Mouse (Mus musculus) B cell, adult 2 months (primary cell): ENCODE measurements around the gene Ssbp4.

Experiments used
- DNase-seq, 2 experiments: peaks; one replicate each; pipeline ENCODE4 v3.0.0; 2022

The Ssbp4 gene

DNA sequence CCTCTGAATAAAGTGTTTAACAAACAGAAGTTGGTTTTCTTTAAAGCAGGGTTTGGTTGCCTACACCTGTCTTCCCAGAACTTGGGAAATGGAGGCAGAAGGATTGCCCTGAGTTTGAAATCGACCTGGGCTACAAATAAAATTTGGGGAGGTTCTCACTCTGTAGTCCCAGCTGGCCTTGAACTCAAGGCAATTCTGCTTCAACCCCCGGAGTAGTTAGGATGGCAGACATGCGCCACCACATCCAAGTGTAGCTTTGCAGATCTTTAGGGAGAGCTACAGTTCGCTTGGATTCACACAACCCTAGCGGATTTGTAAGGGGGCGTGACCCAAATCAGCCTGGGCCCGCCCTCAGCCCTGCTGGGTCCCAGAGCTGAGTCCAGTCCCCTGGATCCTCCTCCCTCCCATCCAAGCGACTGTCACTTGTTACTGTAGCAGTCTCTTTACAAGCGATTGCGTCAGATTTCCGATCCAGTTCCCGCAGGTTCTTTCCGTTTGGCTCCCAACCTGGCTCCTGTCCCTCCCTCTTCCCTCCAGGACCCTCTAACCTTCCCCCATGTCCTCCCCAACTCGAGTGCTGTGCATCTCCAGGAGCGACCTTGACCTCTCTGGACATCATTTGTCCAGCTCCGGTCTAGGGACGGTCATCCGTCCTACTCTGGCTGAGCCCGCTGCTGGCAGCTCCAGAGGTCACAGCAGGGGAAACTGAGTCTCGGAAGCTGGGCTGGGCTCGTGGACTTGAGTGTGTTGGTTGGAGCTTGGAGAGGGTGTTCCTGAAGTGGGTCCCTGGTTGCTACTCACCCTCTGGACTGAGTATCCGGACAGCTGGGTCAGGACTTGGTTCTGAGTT is 22.1 kb upstream of the Ssbp4 start:
- DNase-seq = peak in 1 of 2 experiments; percentile 32

DNA sequence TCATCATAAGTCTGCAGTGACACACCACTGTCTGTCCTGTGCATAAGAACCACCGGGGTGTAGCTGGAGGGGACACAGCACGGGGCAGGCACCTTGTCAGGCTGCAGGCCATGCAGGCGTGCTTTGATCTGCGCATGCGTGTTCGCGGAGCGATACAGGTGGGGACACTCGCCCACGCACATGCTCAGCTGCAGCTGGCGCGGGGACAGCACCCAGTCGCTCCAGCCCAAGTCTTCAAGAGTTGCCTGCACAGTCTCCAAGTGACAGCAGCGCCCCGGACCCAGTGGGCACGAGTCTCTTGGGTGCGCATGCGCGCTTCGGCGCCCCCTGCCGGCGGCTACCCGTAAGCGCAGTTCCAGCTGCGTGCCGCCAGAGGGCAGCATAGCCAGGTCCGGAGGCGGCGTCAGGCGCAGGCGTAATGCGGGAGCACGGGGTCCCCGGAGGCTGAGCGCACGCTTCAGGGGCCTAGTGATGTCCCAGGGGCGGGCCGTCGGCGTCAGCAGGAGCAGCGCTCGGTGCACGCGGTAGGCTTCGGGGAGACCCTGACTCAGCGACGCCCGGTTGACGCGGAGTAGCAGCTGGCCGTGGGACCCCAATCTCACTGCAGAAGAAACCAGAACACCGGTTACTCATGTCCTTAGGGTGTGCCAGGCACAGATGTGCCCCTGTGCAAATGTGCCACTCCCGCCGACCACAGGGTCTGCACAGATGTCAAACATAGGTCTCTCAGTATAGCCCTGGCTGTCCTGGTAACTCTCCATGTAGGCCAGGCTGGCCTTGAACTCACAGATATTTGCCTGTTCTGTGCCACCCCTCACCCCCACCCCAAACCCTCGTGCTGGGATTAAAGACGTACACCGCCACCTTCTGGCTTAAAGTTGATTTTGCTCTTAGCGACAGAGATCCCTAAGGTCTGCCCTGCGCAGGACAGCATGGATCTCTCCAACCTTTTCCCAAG is 21.2 kb upstream of the Ssbp4 start:
- DNase-seq = peak; percentile 96 to 97

DNA sequence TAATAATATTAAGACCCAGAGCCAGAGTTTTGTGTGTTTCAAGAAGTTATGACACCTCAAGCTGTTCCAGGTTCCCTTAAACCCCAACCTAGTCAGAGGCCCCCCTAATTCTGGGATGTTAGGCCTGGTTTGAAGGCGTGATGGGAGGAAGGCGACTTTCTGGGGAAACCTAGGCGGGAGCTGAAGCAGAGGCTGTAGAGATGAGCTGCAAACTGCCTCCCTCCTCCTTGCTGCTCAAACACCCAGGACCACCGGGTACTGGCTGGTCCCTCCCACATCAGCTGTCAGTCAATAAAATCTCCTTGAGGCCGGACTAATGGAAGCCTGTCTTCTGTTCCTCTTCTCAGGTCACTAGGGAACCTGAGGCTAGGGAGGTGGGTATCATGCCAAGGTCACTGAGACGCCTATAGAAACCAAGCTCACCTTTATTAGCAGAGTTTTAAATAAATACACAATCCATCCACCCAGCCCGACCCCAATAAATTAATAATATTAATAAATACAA is 20.4 kb upstream of the Ssbp4 start:
- no peak for DNase-seq

DNA sequence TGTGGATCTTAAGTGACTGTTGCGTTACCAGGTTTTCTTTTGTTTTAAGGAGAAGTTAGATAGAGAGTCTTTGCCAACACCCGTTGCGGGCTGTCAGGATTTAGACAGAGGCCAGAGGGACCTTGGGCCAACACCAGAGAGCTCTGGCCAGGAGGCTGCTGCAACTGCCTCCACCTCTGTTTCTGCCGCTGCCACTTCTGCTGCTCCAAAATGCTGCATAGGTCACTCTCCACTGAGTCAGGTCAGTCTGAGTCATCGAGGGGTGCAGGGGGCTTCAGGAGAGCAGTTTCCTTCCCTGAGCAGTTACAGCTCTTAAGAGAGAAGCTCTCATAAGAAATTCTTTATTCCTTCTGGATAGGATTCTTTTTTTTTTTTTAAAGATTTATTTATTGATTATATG is 18.4 kb upstream of the Ssbp4 start:
- no peak for DNase-seq

DNA sequence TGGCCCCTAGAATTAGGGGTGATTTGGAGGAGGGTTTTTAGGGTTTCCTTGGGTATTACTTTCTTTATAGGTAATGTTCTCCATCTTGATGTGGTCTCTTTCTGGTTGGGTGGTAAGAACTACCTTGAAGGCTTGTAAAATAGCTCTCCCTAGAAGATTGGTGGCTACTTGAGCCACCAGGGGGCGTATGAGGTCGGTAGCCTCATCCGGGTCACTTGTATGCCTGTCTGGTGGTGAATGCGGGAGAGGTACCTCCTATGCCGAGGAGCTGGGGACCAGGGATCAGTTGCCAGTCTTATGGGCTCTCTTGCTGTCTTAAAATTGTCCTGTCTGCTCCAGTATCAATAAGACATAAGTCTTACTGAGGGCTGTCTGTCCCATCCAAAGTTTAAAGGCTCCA is 16.4 kb upstream of the Ssbp4 start:
- DNase-seq = peak; percentile 73 to 74

DNA sequence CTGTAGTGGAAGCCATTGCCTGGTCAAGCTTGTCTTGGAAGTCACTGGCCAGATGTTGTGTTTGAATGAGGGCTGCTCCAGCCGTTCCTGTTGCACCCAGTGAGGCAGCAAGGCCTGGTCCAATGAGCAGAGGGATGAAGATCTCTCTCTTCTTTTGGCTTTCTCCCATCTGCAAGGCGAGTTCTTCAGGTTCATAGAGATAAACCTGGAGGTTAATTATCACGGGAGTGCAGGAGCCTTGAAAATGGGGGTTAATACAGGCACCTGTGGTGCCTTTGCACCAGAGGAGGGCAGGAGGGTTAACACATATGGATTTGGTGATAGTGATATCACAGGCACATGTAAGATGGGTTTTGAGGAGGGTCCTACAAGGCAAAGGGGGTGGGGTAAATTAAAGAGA is 13.5 kb upstream of the Ssbp4 start:
- DNase-seq = no peak

DNA sequence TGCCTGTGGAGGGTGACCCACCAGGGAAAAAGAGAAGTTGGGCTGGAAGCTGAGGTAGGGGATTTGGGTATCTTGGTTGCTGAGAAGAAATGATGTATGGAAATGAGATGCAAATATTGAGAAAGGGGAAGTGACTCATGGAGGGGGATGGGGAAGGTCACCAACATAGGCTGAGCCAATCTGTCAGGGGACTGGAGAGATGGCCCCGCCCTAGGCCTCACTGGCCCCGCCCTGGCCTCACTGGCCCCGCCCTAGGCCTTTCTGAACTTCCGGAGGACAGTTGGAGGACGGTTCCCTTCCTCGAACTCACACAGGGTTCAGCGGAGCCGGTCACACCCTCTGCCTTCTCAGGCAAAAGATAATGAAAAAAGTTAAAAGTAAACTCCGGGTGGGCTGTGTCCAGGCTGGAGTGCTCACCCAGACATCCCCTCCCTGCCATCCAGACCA is 10.2 kb upstream of the Ssbp4 start:
- DNase-seq = peak; percentile 95 to 97

DNA sequence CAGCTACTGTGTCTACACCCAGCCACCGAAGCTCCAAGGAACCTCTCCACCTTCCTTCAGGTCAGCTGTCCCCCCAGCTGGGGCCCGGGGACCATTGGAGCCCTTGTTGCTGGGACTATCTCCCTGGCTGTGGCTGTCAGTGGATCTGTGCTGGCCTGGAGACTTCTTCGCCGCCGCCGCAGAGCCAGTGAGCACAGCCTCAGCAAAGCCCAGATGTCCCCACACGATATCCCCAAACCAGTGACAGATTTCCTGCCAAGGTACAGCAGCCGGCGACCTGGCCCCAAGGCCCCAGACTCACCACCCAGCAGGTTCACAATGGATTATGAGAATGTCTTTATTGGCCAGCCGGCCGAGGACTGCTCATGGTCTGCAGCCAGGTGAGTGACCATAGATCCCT is 9.3 kb upstream of the Ssbp4 start:
- no peak for DNase-seq

DNA sequence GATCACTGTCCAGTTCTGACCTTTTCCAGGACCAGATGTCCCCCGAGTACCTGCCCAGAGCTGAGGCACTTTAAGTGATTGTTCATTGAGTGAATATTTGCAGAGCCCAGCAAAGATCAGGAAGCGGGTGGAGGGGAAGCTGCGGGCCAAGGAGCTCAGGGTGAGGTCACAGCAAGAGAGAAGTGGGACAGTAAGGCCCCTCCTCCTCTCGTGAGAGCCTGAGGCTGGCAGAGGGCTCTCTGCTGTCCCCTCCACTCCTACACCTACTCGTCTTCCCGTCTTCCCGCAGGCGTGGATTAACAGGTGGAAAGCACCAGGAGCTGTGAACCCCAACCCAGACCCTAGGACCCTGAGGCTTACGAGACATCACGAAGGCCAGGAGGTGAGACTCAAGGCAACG is 8.0 kb upstream of the Ssbp4 start:
- DNase-seq = peak in 1 of 2 experiments; percentile 45

DNA sequence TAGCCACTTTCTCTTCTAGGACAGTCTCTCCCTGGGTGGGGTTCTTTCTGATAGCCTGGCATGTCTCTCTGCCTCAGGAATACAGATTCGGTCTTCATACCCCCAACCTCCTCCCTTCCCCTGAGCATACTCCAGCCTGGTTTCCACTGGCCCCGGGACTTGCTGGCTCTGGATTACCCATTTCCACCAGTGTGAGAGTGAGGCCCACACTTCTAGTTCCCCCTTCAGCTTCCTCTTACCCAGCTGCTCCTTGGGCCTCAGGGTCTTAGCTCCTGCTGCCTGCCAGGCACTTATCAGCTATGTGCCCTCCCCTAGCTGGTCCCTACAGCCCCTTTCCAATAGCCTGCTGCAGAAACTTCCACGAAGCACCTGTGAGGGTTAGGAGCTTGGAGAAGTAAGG is 7.2 kb upstream of the Ssbp4 start, which contains the start of gene Lrrc25:
Lrrc25 (plus strand) TSS at position 262 of the 400 bp plus-strand sequence.
- DNase-seq = no peak

DNA sequence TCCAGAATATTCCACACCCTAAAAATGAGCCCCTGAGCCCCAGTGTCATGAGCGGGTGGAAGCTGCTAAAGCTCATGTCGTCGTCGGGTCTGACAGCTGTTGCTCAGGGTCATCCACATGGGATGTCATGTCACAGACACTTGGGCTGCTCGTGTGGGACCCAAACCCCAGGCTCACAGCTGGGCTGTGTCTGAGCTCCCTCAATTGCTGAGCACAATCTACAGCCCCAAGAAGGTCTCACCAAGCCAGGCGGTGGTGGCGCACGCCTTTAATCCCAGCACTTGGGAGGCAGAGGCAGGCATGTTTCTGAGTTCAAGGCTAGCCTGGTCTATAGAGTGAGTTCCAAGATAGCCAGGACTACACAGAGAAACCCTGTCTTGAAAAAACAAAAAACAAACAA is 6.6 kb upstream of the Ssbp4 start:
- DNase-seq = no peak

DNA sequence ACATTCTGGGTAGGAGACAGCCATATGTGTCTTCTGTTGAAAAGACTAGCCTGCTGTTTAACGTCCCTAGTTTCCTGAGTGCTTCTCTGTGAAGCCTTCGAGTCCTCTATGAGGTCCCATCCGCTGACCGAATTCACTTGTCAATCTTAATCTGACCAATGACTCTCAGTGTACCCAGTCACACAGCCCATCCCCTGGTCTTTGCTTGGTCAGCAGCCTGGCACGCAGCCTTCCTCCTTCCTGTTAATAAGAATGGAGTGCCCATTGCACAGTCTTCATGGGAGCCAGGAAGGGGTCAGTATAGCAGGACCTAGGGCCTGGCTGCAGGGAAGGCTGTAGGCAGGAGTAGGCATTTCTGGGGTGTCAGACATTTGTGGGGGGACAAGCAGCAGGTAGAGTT is 5.8 kb upstream of the Ssbp4 start:
- no peak for DNase-seq

DNA sequence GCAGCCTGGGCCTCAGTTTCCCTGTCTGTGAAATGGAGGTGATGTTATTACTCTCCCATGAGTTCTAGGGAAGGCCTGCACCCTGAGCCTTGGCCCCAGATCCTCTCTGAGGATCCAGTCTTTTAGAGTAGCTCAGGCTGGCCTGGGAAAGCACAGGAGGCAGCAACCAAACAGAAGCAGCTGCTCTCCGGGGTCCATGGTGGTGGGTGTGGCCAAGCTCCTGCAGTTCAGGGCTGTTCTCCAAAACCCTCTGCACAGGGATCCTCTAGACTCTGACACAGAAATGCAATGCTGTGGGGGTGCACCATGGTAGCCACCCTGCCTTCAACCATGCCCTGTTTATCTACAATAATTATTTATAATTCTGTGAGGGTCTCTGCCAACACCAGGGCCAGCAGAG is 5.1 kb upstream of the Ssbp4 start:
- no peak for DNase-seq

DNA sequence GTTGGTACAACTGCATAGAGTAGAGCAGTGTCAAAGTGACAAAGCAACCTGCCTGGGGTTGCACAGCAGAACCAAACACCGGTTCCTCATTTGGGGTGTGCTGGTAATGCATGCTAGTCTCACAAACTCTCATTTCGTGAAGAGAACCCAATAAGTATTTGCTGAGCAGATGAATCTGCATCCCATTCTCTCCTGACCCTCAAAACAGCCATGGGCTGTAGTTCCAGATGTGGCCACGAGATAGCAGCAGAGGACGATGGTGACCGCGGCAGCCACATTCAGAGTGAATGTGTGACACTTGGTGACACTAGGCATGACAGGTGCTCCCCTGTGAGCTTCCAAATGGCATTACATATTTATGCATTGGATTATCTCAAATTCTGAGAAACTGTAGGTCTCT is 3.2 kb upstream of the Ssbp4 start:
- peak; percentile 94 for DNase-seq

DNA sequence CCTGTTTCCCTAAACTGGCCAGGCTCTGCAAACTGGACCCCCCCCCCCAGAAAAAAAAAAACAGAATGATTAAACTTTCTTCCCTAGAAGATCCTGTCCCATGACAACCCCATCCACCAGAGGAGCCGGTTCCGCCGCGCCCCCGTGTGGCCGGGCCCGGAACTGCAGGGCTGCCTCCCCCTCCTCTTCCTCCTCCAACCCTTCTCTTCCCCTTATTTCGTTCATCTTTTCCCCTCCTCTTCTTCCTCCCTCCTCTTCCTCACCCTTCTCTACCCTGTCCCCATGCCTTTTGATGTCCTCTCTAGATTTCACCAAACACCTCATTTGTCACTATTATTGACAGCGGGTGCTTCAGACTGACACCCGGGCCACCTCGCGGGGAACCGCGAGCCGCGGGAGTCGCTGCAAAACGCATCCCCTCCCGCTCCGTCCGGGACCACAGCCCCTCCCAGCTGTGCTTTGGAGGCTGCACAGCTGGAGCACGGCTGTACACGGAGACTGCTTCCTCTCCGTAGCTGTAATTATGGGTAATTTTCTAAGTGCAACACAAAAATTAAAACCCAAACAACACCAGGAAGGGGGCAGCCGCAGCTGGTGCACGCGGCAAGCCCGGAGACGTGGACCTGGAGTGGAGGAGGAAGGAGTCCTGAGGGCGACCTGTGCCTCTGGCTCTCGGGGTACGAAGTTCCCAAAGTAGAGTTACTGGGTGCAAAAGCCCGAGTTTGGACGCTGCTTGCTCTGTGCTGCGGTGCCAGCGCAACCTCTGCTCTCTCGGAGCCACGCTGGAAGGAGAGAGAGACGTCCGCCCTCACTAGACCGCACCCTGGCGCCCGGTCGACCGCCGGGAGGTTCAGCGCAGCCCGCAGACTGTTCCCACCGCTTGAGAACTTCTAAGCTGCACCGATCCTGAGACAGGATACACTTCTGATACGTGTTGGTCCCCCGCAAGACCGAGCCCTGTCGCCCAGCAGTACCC is 2.4 kb upstream of the Ssbp4 start:
- DNase-seq = peak; percentile 92 to 94

DNA sequence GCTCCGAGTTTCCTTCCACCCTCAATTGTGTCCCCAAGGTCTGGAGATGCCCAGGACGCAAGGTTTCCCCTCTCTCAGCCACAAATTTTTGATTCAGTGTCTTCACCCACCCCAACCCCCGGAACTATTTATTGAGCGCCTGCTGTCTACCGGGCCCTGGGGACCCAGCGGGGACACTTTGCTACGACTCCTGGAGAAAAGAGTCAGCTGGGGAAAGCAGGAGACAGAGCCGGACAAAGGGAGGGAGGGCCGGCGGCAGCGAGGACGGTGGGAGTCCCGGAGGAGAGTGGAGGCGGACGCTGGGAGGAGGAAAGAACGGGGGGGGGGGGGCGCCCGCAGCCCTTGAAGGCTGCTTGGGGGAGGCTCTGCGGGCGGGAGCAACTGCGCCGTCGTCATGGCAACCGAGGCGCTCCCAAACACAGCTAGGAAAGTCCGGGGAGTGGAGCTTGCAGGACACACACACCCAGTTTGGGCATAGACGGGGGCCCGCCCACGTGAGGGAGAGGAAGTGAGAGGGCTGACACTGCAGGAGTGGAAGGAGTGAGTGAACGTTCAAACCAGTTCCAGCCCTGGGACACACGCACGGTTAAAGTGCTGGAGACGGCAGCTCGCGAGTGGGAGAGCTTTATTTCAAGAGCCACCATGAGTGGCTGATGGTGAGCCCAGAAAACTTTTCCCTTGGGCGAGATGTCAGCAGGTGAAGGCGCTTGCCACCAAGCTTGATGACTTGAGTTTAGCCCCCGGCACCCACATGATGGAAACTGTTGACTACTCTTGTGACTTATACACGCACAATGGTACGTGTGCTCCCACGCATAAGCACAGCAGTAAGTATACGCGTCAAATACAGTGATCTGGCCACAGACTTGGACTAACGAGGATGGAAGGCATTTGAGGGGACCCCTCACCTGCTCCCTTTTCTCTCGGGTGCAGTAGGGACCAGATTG is 1.4 kb upstream of the Ssbp4 start:
- peak; percentile 90 to 93 for DNase-seq

DNA sequence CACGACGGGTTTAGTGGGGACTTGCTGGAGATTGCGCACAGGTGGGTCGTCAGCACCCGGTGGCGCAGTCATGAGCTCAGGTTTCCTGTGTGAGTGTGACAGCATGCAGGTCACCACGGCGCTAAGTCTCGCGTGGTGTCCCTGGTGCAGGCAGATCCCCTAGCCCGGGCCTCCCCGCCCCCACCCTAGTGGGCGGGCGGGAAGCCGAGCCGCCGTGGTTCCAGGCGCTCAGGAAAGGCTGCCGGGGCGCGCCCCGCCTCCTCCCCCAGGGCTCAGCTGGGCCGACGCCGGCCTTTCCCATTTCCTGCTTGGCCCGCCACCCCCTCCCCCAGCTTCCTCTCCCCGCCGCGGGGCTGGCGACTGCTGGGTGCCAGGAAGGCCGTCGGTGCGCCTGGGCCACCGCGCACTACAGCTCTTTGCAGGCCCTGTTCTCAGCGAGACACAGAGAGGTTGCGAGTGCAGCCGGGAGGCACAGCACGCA is 736 bp upstream of the Ssbp4 start:
- peak; percentile 88 to 89 for DNase-seq

DNA sequence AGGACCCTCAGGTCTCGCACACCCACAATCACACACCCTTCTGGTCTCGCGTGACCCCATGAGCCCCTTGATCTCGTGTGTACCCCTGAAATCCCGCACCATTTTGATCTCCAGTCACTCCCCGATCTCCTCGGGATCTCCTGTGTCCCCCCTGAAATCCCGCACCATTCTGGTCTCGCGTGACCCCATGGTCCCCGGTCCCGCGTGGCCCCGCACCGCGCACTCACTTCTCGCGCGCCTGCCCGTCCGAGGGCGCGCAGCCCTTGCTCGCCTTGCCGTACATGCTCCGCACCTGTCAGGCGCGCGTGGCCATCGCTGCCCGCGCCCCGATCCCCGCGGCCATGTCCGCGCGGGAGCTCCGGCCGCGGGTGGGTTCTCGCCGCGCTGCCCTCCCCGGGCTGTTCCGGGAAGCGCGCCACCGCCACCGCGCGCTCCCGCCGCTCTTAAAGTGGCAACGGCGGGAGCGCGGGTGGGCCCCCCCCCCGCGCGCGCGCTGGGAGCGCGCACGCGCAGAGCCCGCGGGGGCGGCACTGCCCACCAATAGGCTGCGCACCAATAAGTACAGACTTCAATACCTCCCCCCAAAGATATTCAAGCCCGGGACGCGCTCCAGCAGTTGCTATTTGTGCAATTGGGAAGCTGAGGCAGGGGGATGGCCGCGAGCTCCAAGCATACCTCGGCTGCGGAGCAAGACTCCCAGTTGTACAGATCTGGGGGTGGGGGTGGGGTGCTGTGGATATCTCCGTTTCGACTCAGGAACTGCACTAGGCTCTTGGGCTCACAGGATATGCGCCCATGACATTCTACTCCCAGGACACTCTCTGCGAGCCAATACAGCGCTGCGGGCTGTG is 549 bp downstream of the Ssbp4 start:
- DNase-seq = peak; percentile 47 to 55

DNA sequence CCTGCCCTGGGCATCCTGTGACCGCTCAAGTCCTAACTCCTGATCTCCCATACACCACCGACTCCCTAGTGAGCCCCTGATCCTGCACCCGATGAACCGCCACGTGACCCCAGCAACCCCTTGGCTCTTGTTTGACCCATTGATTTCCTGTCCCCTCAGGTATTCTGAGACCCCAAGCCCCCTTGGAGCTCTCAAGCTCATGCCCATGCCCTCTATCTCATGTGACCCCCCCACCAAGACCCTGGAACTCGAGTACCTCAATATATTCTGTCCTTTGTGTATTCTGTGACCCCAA is 1.1 kb downstream of the Ssbp4 start:
- DNase-seq = no peak
